Mouse (Mus musculus) liver, embryonic 14.5 days (tissue): ENCODE data around the gene Tmc1.

Experiments
- CTCF ChIP-seq: IDR thresholded peaks from 2 replicates; pipeline ENCODE4 v1.5.1; 2016; ENCODE audit warnings: antibody characterized with exemption, low read depth, control low read depth
- EP300 ChIP-seq: IDR thresholded peaks from 2 replicates; pipeline ENCODE4 v1.6.1; 2016; ENCODE audit warnings: antibody characterized with exemption, low read depth

DNA sequence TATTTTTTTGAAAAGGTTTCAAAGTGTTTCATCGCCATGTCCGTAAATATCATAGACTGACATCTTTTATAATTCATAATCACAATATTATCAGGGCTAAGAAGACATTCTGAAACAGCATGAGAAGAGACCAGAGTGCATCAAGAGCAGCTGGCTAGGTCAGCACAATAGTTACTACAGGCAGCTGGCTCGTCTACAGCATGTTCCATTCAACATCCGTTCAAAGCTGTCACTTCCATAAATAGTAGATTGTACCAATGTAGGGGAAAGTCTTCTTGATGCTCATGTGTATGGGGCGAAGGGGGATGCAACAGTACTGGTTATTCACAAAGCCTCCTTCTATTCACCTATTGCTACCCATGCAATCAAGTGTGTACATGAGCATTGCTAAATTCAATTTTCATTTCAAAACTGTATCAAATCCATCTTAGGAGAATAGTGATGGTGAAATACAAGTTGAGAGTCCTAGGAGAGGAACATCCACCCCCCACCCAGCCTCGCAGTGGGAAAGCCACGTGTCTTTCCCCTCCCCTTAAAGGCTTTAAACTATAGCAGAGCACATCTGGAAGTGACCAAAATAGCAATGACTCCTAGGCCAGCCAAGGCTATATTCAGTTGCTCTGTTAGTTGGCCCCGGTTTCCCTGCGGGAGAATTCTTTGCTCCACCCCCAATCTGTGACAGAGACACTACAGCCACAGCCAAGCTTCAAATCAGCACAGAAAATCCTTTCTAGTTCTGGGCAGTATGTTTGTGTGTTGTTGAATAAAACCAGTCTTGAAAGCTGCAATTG is 117.8 kb downstream of the Tmc1 start:
- no peak for TF ChIP-seq CTCF
- TF ChIP-seq EP300 = no peak
